ENCODE assay signal across 20 mouse cellular contexts in genomic region chr13:93459566-93459965, GRCm38 (mm10). TPM values are rescaled to one million over a fixed set of nuclear protein-coding genes. Genes with fewer than 3 reads are reported as not detected.
A peak's percentile ranks its signal among the peaks of the same experiment; 100 is the strongest.
DNase-seq lines count a peak whose midpoint lies in the region; ATAC-seq and TF ChIP-seq lines count a peak whose summit lies in the region.
"Had no signal": no experiment of that assay in that cellular context is flagged by ENCODE, and none has a peak within 500 bp of the region (broad histone marks: within the 10 kb centered on the region; RNA-seq: fewer than 3 reads in every experiment).

No protein-coding gene starts in this region.

- DNase-seq in cerebellum, postnatal 10 days: peak; percentile 15 to 34
- no peak for DNase-seq in cerebellum, adult 2 months
- peak; percentile 36 to 43 for DNase-seq in heart, adult 18-20 months
- peak; percentile 24 to 36 for DNase-seq in kidney, postnatal 4 days
- peak; percentile 22 for DNase-seq in lung, postnatal 14 days
- no peak for DNase-seq in urinary bladder, postnatal 14 days (ENCODE audit: low spot score)
- DNase-seq: adrenal gland, adult 2 months; cerebellum, adult 9-10 months; layer of hippocampus, postnatal 36 days; retina, postnatal 1 day; right cerebral cortex, postnatal 4 days had no signal

- no peak overlapping the region for H3K4me2 ChIP-seq in heart, embryonic 11.5 days
- no peak overlapping the region for H3K4me2 ChIP-seq in kidney, embryonic 15.5 days
- H3K4me2 ChIP-seq: embryonic facial prominence, embryonic 13.5 days had no signal

- H3K9me3 ChIP-seq in heart, embryonic 11.5 days (replicated peaks; ENCODE audit: control insufficient read depth, low read length): no peaks in the 10 kb centered on the region
- no peaks in the 10 kb centered on the region for H3K9me3 ChIP-seq in kidney, embryonic 15.5 days (replicated peaks)
- H3K9me3 ChIP-seq: embryonic facial prominence, embryonic 13.5 days; midbrain, embryonic 10.5 days had no signal

- H3K9ac ChIP-seq in heart, embryonic 11.5 days (ENCODE audit: low read depth, low read length): no peak overlapping the region
- H3K9ac ChIP-seq in kidney, embryonic 15.5 days: no peak overlapping the region
- H3K9ac ChIP-seq: embryonic facial prominence, embryonic 13.5 days; liver, embryonic 14.5 days had no signal

- H3K27ac ChIP-seq in cerebellum, adult 2 months (ENCODE audit: insufficient read depth, low read length): no peak overlapping the region
- no peak overlapping the region for H3K27ac ChIP-seq in heart, embryonic 11.5 days (ENCODE audit: low read depth, low read length)
- H3K27ac ChIP-seq in kidney, embryonic 15.5 days: no peak overlapping the region
- H3K27ac ChIP-seq: embryonic facial prominence, embryonic 13.5 days; hindbrain, postnatal 0 days; liver, embryonic 14.5 days; macrophage; midbrain, embryonic 10.5 days; stomach, postnatal 0 days had no signal

- H3K27me3 ChIP-seq in cerebellum, adult 2 months (ENCODE audit: control insufficient read depth, insufficient read depth, low read length): no peaks in the 10 kb centered on the region
- H3K27me3 ChIP-seq in heart, embryonic 11.5 days (ENCODE audit: control insufficient read depth, insufficient read depth, low read length): no peaks in the 10 kb centered on the region
- no peaks in the 10 kb centered on the region for H3K27me3 ChIP-seq in kidney, embryonic 15.5 days
- H3K27me3 ChIP-seq: embryonic facial prominence, embryonic 13.5 days had no signal

- peaks cover 4% of the 10 kb centered on the region for H3K36me3 ChIP-seq in heart, embryonic 11.5 days (ENCODE audit: control insufficient read depth, insufficient read depth, low read length)
- peaks cover 46% of the 10 kb centered on the region for H3K36me3 ChIP-seq in kidney, embryonic 15.5 days

- no peaks in the 10 kb centered on the region for H3K4me1 ChIP-seq in cerebellum, adult 2 months (ENCODE audit: control insufficient read depth, insufficient read depth, low read length)
- H3K4me1 ChIP-seq in heart, embryonic 11.5 days (ENCODE audit: control insufficient read depth, insufficient read depth, low read length): no peaks in the 10 kb centered on the region
- H3K4me1 ChIP-seq in kidney, embryonic 15.5 days: no peaks in the 10 kb centered on the region
- H3K4me1 ChIP-seq: embryonic facial prominence, embryonic 13.5 days; midbrain, embryonic 10.5 days had no signal

- TF ChIP-seq POLR2A in cerebellum, adult 2 months (IDR thresholded peaks at IDR 0.05; ENCODE audit: borderline replicate concordance, insufficient read depth, low read length): no peak

- ATAC-seq in heart, embryonic 11.5 days (replicated peaks; ENCODE audit: insufficient number of reproducible peaks, low FRiP score, low TSS enrichment): no peak
- ATAC-seq in kidney, embryonic 15.5 days (replicated peaks; ENCODE audit: low FRiP score): no peak
- ATAC-seq: hindbrain, postnatal 0 days; intestine, postnatal 0 days had no signal

- WGBS in cerebellum, adult 2 months: 46% methylated on average over 7 of the region's 7 CpGs
- WGBS in heart, embryonic 11.5 days (ENCODE audit: insufficient replicate concordance): 93% methylated on average over 7 of the region's 7 CpGs
- WGBS in kidney, embryonic 15.5 days: 93% methylated on average over 7 of the region's 7 CpGs

- H3K4me3 ChIP-seq in cerebellum, adult 2 months (replicated peaks; ENCODE audit: insufficient read depth, low read depth, low read length): no peak overlapping the region
- no peak overlapping the region for H3K4me3 ChIP-seq in heart, embryonic 11.5 days (ENCODE audit: low read depth, low read length)
- H3K4me3 ChIP-seq in kidney, embryonic 15.5 days (replicated peaks): no peak overlapping the region
- H3K4me3 ChIP-seq: embryonic facial prominence, embryonic 13.5 days; midbrain, embryonic 10.5 days had no signal

- no peak for TF ChIP-seq CTCF in cerebellum, adult 2 months (IDR thresholded peaks at IDR 0.05; ENCODE audit: borderline replicate concordance, insufficient read depth, low read depth, low read length)

RNA-seq across cellular contexts. Expression of gene Jmy, which starts 40.0 kb away (rescaled TPM):
- polyA plus RNA-seq in cerebellum, adult 2 months (2012; rRNA removed): 16.7 and 17.6 TPM in 2 replicates
- total RNA-seq in heart, adult 18-20 months (2021): 10 to 100 TPM; 45.2 to 47.8 TPM
- polyA plus RNA-seq in heart, embryonic 11.5 days (2014; fragmentation: Nextera tagmentation; extraction: Ambion mirVana): 3.3 and 5.8 TPM in 2 replicates
- 5.3 and 6.1 TPM in 2 replicates for polyA plus RNA-seq in kidney, embryonic 15.5 days (2015; fragmentation: Nextera tagmentation; extraction: Ambion mirVana)

Comparison
In these comparisons a context has a peak if more than half of its experiments do, and no peak if none do; other contexts are left out.
1. DNase-seq: peak in cerebellum, postnatal 10 days (2 of 2), heart, adult 18-20 months (2 of 2), kidney, postnatal 4 days (2 of 2) and lung, postnatal 14 days (single experiment); none in cerebellum, adult 2 months (0 of 2) and urinary bladder, postnatal 14 days (single experiment).